Mouse (Mus musculus) midbrain, embryonic 16.5 days (tissue): Measurements from ENCODE around the gene Pias3. TPM values are rescaled to one million over a fixed set of nuclear protein-coding genes. Genes with fewer than 3 reads are reported as not detected.
"Not testable (repeated sequence)": the region's sequence is repeated elsewhere in the genome, so short reads cannot be mapped to it uniquely, and the experiment has no call there.

Experiments
- ATAC-seq: fragments of 200-750 bp; cut with Nextera tagmentation; 2 replicates; pipeline ENCODE4 v1.8.0; 2017; ENCODE audit warnings: moderate TSS enrichment
- H3K27ac ChIP-seq: fragments of 300-500 bp; sonication (generic); 2 replicates; pipeline ENCODE4 v1.5.1; 2014; ENCODE audit warnings: mild to moderate bottlenecking, low read length, mixed read lengths
- H3K27me3 ChIP-seq: fragments of 300-500 bp; sonication (generic); 2 replicates; pipeline ENCODE4 v1.6.1; 2014; ENCODE audit warnings: low read depth, low read length, mixed read lengths; ENCODE audit not compliant: control insufficient read depth, insufficient read depth
- H3K36me3 ChIP-seq: fragments of 300-500 bp; sonication (generic); 2 replicates; pipeline ENCODE4 v1.6.1; 2014; ENCODE audit warnings: mild to moderate bottlenecking, low read length, moderate library complexity, mixed read lengths; ENCODE audit not compliant: control insufficient read depth, insufficient read depth
- H3K4me1 ChIP-seq: fragments of 300-500 bp; sonication (generic); 2 replicates; pipeline ENCODE4 v1.6.1; 2014; ENCODE audit warnings: mild to moderate bottlenecking, low read length, mixed read lengths; ENCODE audit not compliant: control insufficient read depth, insufficient read depth
- H3K4me2 ChIP-seq: fragments of 300-500 bp; sonication (generic); 2 replicates; pipeline ENCODE4 v1.6.1; 2014; ENCODE audit warnings: mild to moderate bottlenecking, low read length, mixed read lengths
- H3K4me3 ChIP-seq: fragments of 300-500 bp; sonication (generic); 2 replicates; pipeline ENCODE4 v1.5.1; 2014; ENCODE audit warnings: low read depth, mild to moderate bottlenecking, low read length, moderate library complexity, mixed read lengths
- H3K9ac ChIP-seq: fragments of 300-500 bp; sonication (generic); 2 replicates; pipeline ENCODE4 v1.6.1; 2014; ENCODE audit warnings: low read depth, low read length, mixed read lengths
- H3K9me3 ChIP-seq: fragments of 300-500 bp; sonication (generic); replicated peaks from 2 replicates; pipeline ENCODE4 v1.6.1; 2014; ENCODE audit warnings: mild to moderate bottlenecking, low read length, mixed read lengths; ENCODE audit not compliant: control insufficient read depth, poor library complexity, severe bottlenecking
- WGBS: fragments of 180-500 bp; shearing (Covaris S2); extraction: QIAGEN DNeasy Blood & Tissue Kit; methylation state at CpG from one replicate; pipeline ENCODE4 v1.1.7; 2014; 5-methylcytosine and 5-hydroxymethylcytosine counted together
- polyA plus RNA-seq: library from polyadenylated mRNA; unstranded; fragments of >200 nt; fragmentation: Nextera tagmentation; extraction: Ambion mirVana; gene quantifications from 2 replicates; pipeline ENCODE4 v1.2.1, GENCODE M21; 2015

Gene Pias3
- polyA plus RNA-seq, 1 experiment from 2014 or later = 41.6 TPM

DNA sequence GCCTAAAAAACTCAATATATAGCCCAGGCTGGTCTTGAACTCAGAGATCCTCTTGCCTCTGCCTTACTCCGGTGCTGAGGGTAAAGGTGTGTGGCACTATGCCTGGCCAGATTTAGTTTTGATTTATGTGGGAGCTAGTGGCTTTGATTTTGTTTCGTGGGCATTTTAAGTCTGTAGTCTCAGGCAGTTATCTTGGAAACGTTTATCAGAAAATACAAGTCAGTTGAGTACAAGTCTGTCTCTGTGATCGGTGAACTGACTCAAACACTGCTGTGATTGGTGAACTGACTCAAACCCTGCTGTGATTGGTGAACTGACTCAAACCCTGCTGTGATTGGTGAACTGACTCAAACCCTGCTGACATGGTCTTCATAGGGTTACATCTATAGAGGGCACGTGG lies 34.6 kb downstream of the Pias3 start:
- Histone ChIP-seq H3K4me3 (no peak overlapping the region), H3K27me3 (no peaks in the 10 kb centered on the region), H3K9me3 (no peaks in the 10 kb centered on the region), H3K4me2 (no peak overlapping the region), H3K4me1 (peaks cover 27% of the 10 kb centered on the region), H3K27ac (no peak overlapping the region), H3K9ac (no peak overlapping the region), H3K36me3 (no peaks in the 10 kb centered on the region)
- WGBS = 62% methylated on average over 5 of the region's 5 CpGs
- no peak for ATAC-seq

DNA sequence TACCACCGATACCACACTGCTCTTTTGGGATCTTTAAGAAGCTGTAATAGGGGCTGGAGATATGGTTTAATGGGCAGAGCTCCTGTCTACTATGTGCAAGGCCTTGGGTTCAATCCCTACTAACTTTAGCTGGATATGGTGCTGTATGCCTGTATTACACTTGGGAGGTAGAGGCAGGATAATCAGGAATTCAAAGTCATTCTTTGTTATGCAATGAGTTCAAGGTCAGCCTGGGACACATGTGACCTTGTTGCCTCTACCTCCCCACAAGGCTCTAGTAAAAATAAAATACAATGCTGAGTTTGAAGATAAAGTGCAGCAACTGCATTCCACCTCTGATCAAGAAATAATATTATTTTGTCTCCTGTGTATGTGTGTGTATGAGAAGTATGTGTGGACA lies 37.8 kb downstream of the Pias3 start:
- Histone ChIP-seq H3K4me1 (peaks cover 16% of the 10 kb centered on the region), H3K9ac (no peak overlapping the region), H3K4me2 (no peak overlapping the region), H3K4me3 (no peak overlapping the region), H3K27me3 (no peaks in the 10 kb centered on the region), H3K9me3 (no peaks in the 10 kb centered on the region), H3K36me3 (no peaks in the 10 kb centered on the region), H3K27ac (no peak overlapping the region)
- 94% methylated on average over 1 of the region's 1 CpGs for WGBS
- ATAC-seq = no peak

DNA sequence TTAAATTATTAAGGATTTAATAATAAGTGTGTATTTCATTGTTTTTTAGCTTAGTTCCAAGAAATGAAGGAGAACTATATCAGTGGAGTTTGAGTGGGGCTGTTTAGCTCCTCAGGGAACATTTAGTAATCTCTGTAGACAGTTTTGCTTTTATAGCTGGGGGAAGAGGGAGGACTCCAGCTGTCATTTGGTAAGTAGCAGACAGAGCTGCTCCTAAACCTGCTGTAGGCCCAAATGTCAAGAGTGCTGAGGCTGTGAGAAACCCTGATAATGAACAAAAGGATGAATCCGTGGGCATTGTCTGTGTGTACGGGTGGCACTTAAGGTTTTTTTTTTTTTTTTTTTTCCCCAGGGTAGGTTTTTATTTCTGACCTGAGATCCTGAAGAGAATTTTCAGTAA lies 39.0 kb downstream of the Pias3 start:
- H3K4me1 ChIP-seq = peaks cover 5% of the 10 kb centered on the region
- no peaks in the 10 kb centered on the region for H3K27me3 ChIP-seq
- H3K36me3 ChIP-seq = no peaks in the 10 kb centered on the region
- H3K4me3 ChIP-seq = no peak overlapping the region
- no peak overlapping the region for H3K27ac ChIP-seq
- ATAC-seq = no peak
- no peaks in the 10 kb centered on the region for H3K9me3 ChIP-seq
- WGBS = 80% methylated on average over 2 of the region's 2 CpGs
- no peak overlapping the region for H3K9ac ChIP-seq
- H3K4me2 ChIP-seq = no peak overlapping the region

DNA sequence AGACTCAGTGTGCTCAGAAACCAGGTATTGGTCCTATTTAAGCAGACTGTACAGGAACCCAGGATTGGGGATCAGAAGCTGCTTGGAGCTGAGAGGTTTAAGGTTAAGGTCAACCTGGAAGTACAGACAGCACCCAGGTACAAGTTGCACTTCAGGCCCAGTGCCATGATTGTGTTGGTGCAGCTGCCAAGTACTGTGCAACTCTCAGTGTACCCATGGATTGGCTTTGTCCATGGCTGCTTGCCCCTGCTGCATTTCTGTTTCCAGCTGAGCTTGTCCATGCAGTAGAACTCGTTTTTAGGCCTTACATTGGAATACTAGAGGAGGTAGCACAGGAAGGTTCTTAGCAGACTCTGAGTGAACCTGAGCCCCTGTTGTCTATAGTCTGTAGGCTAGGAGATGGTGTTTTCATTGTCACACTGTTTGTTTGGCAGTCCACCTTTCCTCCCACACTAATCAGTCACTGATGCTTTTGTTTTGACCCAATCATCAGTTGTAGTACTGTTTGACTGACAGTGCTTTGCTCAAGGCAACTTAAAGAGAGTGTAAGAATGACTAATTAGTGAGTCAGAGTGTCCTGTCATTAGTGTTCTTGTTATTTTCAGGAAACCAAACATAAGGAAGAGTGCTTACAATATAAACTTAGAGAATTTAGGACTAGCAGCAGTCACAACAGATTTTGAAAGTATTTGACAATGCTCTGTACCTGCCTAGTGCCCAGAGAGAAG lies 41.0 kb downstream of the Pias3 start:
- 69% methylated on average over 1 of the region's 1 CpGs for WGBS
- H3K4me3 ChIP-seq = no peak overlapping the region

DNA sequence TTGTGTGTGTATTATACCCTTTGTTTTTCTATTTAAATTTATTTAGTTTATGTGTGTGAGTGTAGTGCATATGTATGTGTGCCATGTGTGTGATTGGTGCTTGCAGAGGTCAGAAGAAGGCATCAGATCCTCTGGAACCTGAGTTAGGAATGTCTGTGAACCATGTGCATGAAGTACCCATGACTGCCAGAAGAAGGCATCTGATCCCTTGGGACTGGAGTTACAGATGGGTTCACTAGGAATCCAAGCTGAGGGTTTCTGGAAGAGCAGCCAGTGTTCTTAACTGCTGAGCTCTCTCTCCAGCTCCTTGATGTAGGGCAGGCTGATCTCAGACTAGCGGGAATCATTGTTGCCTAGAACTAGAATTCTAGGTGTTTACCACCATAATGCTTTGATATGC lies 41.8 kb downstream of the Pias3 start:
- H3K27ac ChIP-seq = no peak overlapping the region
- no peak overlapping the region for H3K9ac ChIP-seq
- H3K27me3 ChIP-seq = no peaks in the 10 kb centered on the region
- no peak for ATAC-seq
- WGBS = 97% methylated on average over 1 of the region's 1 CpGs
- no peak overlapping the region for H3K4me2 ChIP-seq
- no peak overlapping the region for H3K4me3 ChIP-seq
- H3K36me3 ChIP-seq = no peaks in the 10 kb centered on the region
- H3K4me1 ChIP-seq = no peaks in the 10 kb centered on the region
- no peaks in the 10 kb centered on the region for H3K9me3 ChIP-seq

More for the DNA sequence above, 41.0 kb downstream of the Pias3 start:
- Histone ChIP-seq H3K9ac (no peak overlapping the region), H3K9me3 (no peaks in the 10 kb centered on the region), H3K27ac (no peak overlapping the region), H3K4me2 (no peak overlapping the region), H3K27me3 (no peaks in the 10 kb centered on the region), H3K4me1 (no peaks in the 10 kb centered on the region), H3K36me3 (no peaks in the 10 kb centered on the region)
- ATAC-seq = no peak

DNA sequence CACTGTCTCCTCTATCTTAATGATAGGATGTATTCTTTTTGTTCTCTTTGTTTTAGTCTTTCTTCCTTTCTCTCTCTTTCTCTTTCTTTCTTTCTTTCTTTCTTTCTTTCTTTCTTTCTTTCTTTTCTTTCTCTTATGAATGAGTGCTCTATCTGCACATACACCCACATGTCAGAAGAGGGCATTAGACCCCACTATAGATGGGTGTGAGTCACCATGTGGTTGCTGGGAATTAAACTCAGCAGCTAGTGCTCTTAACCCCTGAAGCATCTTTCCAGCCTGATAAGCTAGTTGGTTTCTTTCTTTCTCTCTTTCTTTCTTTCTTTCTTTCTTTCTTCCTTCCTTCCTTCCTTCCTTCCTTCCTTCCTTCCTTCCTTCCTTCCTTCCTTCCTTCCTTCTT lies 44.1 kb downstream of the Pias3 start:
- H3K27me3 ChIP-seq, H3K9me3 ChIP-seq, H3K4me3 ChIP-seq, H3K4me2 ChIP-seq, H3K27ac ChIP-seq, ATAC-seq, H3K4me1 ChIP-seq, H3K9ac ChIP-seq, H3K36me3 ChIP-seq: not testable (repeated sequence)

DNA sequence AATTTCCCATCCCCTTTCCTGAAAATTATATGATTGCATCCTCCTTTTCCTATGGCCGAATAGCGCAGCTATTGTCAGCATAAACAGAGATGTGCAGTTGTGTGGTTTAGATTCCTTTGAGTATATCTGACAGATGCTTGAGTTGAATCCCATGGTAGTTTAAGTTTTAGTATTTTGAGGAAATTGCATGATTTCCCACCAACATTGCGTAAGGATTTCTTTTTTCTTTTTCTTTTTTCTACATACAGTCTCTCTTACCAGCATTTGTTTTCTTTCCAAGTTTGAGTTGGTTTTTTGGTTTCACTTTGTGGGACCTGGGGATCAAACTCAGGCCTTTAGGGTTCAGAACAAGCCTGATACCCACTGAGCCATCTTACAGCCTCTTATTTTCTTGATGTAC lies 48.2 kb downstream of the Pias3 start:
- H3K9me3 ChIP-seq = no peaks in the 10 kb centered on the region
- WGBS = 96% methylated on average over 3 of the region's 3 CpGs
- no peaks in the 10 kb centered on the region for H3K4me1 ChIP-seq
- H3K4me3 ChIP-seq = no peak overlapping the region
- H3K36me3 ChIP-seq = no peaks in the 10 kb centered on the region
- H3K27ac ChIP-seq = no peak overlapping the region
- no peak overlapping the region for H3K9ac ChIP-seq
- no peaks in the 10 kb centered on the region for H3K27me3 ChIP-seq
- ATAC-seq = no peak
- no peak overlapping the region for H3K4me2 ChIP-seq

DNA sequence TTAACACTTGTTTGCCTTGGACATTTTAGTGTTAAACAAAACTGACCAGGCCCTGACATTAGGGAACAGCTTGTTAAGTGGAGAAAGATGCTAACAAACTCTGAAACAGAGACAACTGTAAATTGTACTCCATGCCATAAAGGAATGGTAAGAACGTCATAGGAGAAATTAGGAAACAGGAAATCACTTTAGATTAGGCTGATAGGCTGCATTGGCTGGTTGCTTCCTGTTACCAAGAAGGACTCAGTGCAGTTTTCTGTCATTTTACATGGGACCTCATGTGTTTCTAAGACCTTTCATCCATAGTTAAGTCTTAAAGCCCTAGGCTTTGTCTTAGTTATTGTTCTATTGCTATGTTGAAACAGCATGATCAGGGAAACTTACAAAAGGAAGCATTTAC lies 50.6 kb downstream of the Pias3 start:
- H3K9ac ChIP-seq = no peak overlapping the region
- H3K4me3 ChIP-seq = no peak overlapping the region
- no peaks in the 10 kb centered on the region for H3K4me1 ChIP-seq
- H3K27ac ChIP-seq = no peak overlapping the region
- no peaks in the 10 kb centered on the region for H3K9me3 ChIP-seq
- no peak for ATAC-seq
- H3K4me2 ChIP-seq = no peak overlapping the region
- no peaks in the 10 kb centered on the region for H3K36me3 ChIP-seq
- WGBS = 80% methylated on average over 1 of the region's 1 CpGs
- H3K27me3 ChIP-seq = no peaks in the 10 kb centered on the region
